Comparison of ENCODE assay signal across 11 mouse cellular contexts in genomic region chr1:160053510-160054305, GRCm38 (mm10). TPM values are rescaled to one million over a fixed set of nuclear protein-coding genes. Genes with fewer than 3 reads are reported as not detected.
DNase-seq lines count a peak whose midpoint lies in the region; ATAC-seq and TF ChIP-seq lines count a peak whose summit lies in the region.
"Had no signal": no experiment of that assay in that cellular context is flagged by ENCODE, and none has a peak within 500 bp of the region (broad histone marks: within the 10 kb centered on the region; RNA-seq: fewer than 3 reads in every experiment).

No protein-coding gene starts in this region.

- H3K9me3 ChIP-seq in CH12.LX (replicated peaks; ENCODE audit: low read length) = peaks cover 3% of the 10 kb centered on the region
- H3K9me3 ChIP-seq in liver, embryonic 12.5 days (replicated peaks) = no peaks in the 10 kb centered on the region
- H3K9me3 ChIP-seq: midbrain, embryonic 10.5 days had no signal

- H3K4me3 ChIP-seq in CH12.LX (replicated peaks in 1 of 3; ENCODE audit: low read depth in 2 of 3, low read length in 2 of 3, poor library complexity in 1 of 3) = no peak overlapping the region
- no peak overlapping the region for H3K4me3 ChIP-seq in liver, embryonic 12.5 days
- H3K4me3 ChIP-seq: midbrain, embryonic 10.5 days had no signal

- H3K4me1 ChIP-seq in CH12.LX (ENCODE audit: control insufficient read depth in 1 of 2, insufficient read depth in 2 of 2) = peaks cover 37 to 80% of the 10 kb centered on the region in 2 experiments
- peaks cover 91% of the 10 kb centered on the region for H3K4me1 ChIP-seq in liver, embryonic 12.5 days
- H3K4me1 ChIP-seq: midbrain, embryonic 10.5 days had no signal

- TF ChIP-seq EP300 in CH12.LX (IDR thresholded peaks at IDR 0.05; ENCODE audit: low read length) = no peak

- H3K9ac ChIP-seq in CH12.LX (ENCODE audit: insufficient read depth, low read depth) = no peak overlapping the region
- 0 out of 2 replicates have a peak overlapping the region, but pooled peaks have one; percentile 28 for H3K9ac ChIP-seq in liver, embryonic 12.5 days

- in situ Hi-C loops in CH12.LX (cut with MboI; ENCODE audit: low pct_ligation_motif_present, low pct_unique_long_range_greater_than_20kb, low sequenced_read_pairs) = loop anchor here (25.0 kb wide), 1 partner anchor 666 kb away; no protein-coding TSS in a partner anchor

- no peaks in the 10 kb centered on the region for H3K27me3 ChIP-seq in CH12.LX (replicated peaks)
- H3K27me3 ChIP-seq in liver, embryonic 12.5 days (replicated peaks) = no peaks in the 10 kb centered on the region

- peak; percentile 18 for DNase-seq in kidney, adult 11 months
- no peak for DNase-seq in kidney, postnatal 14 days
- DNase-seq in CH12.LX (ENCODE audit: extremely low read depth) = no peak
- no peak for DNase-seq in layer of hippocampus, postnatal 36 days
- no peak for DNase-seq in right cerebral cortex, postnatal 10 days (ENCODE audit: low spot score in 2 of 2)
- no peak for DNase-seq in cerebellum, adult 8-10 months
- DNase-seq: cerebellum, adult 11-12 months; layer of hippocampus, adult 9-11 months had no signal

- dilution Hi-C loops in CH12.LX (cut with MboI; ENCODE audit: extremely low pct_ligation_motif_present, extremely low pct_unique_long_range_greater_than_20kb, low sequenced_read_pairs) = no loop called here

- H3K4me2 ChIP-seq in CH12.LX (ENCODE audit: insufficient read depth, low read depth, poor library complexity, severe bottlenecking) = peak overlapping the region; percentile 65
- peak overlapping the region; percentile 40 for H3K4me2 ChIP-seq in liver, embryonic 12.5 days

- TF ChIP-seq POLR2A in CH12.LX (IDR thresholded peaks at IDR 0.05; ENCODE audit: low read depth, low read length) = no peak

- 67% methylated on average over 5 of the region's 5 CpGs for WGBS in liver, embryonic 12.5 days (ENCODE audit: insufficient replicate concordance)

- TF ChIP-seq RAD21 in CH12.LX (IDR thresholded peaks at IDR 0.05; ENCODE audit: low read depth, low read length) = no peak

- peak overlapping the region; percentile 52; the same call in 1 of the 2 replicates for H3K27ac ChIP-seq in CH12.LX (ENCODE audit: insufficient read depth, low read depth)
- H3K27ac ChIP-seq in liver, embryonic 12.5 days = peak overlapping the region; percentile 27; the same call in 1 of the 2 replicates
- H3K27ac ChIP-seq: midbrain, embryonic 10.5 days had no signal

- no peak for TF ChIP-seq CTCF in CH12.LX (conservative IDR thresholded peaks at IDR 0.05 in 1 of 2, IDR thresholded peaks at IDR 0.05 in 1 of 2; ENCODE audit: low read depth in 2 of 2, low read length in 2 of 2)

- H3K79me2 ChIP-seq in CH12.LX (replicated peaks; ENCODE audit: control insufficient read depth, extremely low read depth, insufficient read depth, poor library complexity, severe bottlenecking) = peaks cover 6% of the 10 kb centered on the region; the same call in 1 of the 2 replicates

- ATAC-seq in liver, embryonic 12.5 days = peak; percentile 82
- ATAC-seq in megakaryocyte, adult 5-6 weeks (ENCODE audit: poor library complexity, severe bottlenecking) = 0 out of 2 replicates have a peak, but pooled peaks have one; percentile 5

- H3K36me3 ChIP-seq in CH12.LX (replicated peaks in 1 of 2; ENCODE audit: control insufficient read depth in 1 of 2, insufficient read depth in 1 of 2, low read length in 1 of 2) = peaks cover 5 to 27% of the 10 kb centered on the region in 2 experiments
- H3K36me3 ChIP-seq in liver, embryonic 12.5 days = 0 out of 2 replicates have a peak, but pooled peaks cover 3% of the 10 kb centered on the region
- H3K36me3 ChIP-seq: midbrain, embryonic 10.5 days had no signal

TF ChIP-seq in CH12.LX, 34 proteins besides CTCF, POLR2A, EP300 and RAD21:
- TF ChIP-seq SMC3 (IDR thresholded peaks at IDR 0.05; ENCODE audit: low read depth, low read length) (no peak), ZKSCAN1 (IDR thresholded peaks at IDR 0.05; ENCODE audit: borderline replicate concordance, low read depth, low read length) (no peak), CHD2 (IDR thresholded peaks at IDR 0.05; ENCODE audit: low read length) (no peak), MYC (IDR thresholded peaks at IDR 0.05; ENCODE audit: low read depth, low read length) (no peak), PAX5 (IDR thresholded peaks at IDR 0.05; ENCODE audit: low read length) (no peak), ZC3H11A (IDR thresholded peaks at IDR 0.05; ENCODE audit: low read depth, low read length) (no peak), ETS1 (conservative IDR thresholded peaks at IDR 0.05; ENCODE audit: low read depth, low read length) (no peak), BHLHE40 (IDR thresholded peaks at IDR 0.05; ENCODE audit: low read depth, low read length) (no peak), SIN3A (IDR thresholded peaks at IDR 0.05; ENCODE audit: low read length) (no peak)

RNA-seq across cellular contexts. Expression of gene 4930523C07Rik, which starts 9.5 kb away (rescaled TPM):
- total RNA-seq in CH12.LX (2012; rRNA removed) (13.1 and 16.6 TPM in 2 replicates), CH12.LX (2014; rRNA removed) (15.3 and 18.0 TPM in 2 replicates)
- polyA plus RNA-seq in CH12.LX (2012; ENCODE audit: insufficient read length, low read depth) = 24.4 and 28.2 TPM in 2 replicates
- 24.1 and 26.5 TPM in 2 replicates for polyA plus RNA-seq in liver, embryonic 12.5 days (2016; fragmentation: Nextera tagmentation; extraction: Ambion mirVana)
- 54.6 and 66.3 TPM in 2 replicates for total RNA-seq in megakaryocyte, adult 5-6 weeks (2015)
- total RNA-seq in megakaryocyte, adult 5-6 weeks (2017) = 48.8 and 62.2 TPM in 2 replicates
- 1 to 10 TPM; 2.4 to 3.5 TPM for total RNA-seq in layer of hippocampus, postnatal 36 days (2021)
